In genomic region chr14:122249123-122249522, GRCm38 (mm10) we compare ENCODE assay signal across 10 mouse cellular contexts.
DNase-seq lines count a peak whose midpoint lies in the region; ATAC-seq and TF ChIP-seq lines count a peak whose summit lies in the region.
"Had no signal": no experiment of that assay in that cellular context is flagged by ENCODE, and none has a peak within 500 bp of the region (broad histone marks: within the 10 kb centered on the region; RNA-seq: fewer than 3 reads in every experiment).

No protein-coding gene starts in this region.

- no peak overlapping the region for H3K4me3 ChIP-seq in forebrain, postnatal 0 days (ENCODE audit: low read depth, low read length)
- H3K4me3 ChIP-seq in forebrain, embryonic 13.5 days: no peak overlapping the region
- no peak overlapping the region for H3K4me3 ChIP-seq in neural tube, embryonic 11.5 days (ENCODE audit: low read depth, low read length)
- no peak overlapping the region for H3K4me3 ChIP-seq in neural tube, embryonic 15.5 days (replicated peaks)
- H3K4me3 ChIP-seq: embryonic facial prominence, embryonic 12.5 days; midbrain, embryonic 13.5 days had no signal

- no peak for ATAC-seq in forebrain, postnatal 0 days
- ATAC-seq in forebrain, embryonic 13.5 days: no peak
- ATAC-seq in neural tube, embryonic 11.5 days (ENCODE audit: insufficient read depth, low FRiP score, low TSS enrichment): no peak
- no peak for ATAC-seq in neural tube, embryonic 15.5 days (ENCODE audit: low FRiP score)
- peak; percentile 57; the same call in 1 of the 2 replicates for ATAC-seq in erythroid progenitor cell, adult 5-6 weeks (replicated peaks; ENCODE audit: low FRiP score, poor library complexity, severe bottlenecking)
- ATAC-seq: midbrain, embryonic 13.5 days had no signal

- H3K4me2 ChIP-seq in forebrain, postnatal 0 days (ENCODE audit: low read depth): no peak overlapping the region
- no peak overlapping the region for H3K4me2 ChIP-seq in forebrain, embryonic 13.5 days
- H3K4me2 ChIP-seq in neural tube, embryonic 11.5 days (ENCODE audit: low read depth): no peak overlapping the region
- no peak overlapping the region for H3K4me2 ChIP-seq in neural tube, embryonic 15.5 days
- H3K4me2 ChIP-seq: embryonic facial prominence, embryonic 12.5 days; midbrain, embryonic 13.5 days had no signal

- peak; percentile 36; the same call in 1 of the 2 replicates for TF ChIP-seq CTCF in forebrain, postnatal 0 days (IDR thresholded peaks at IDR 0.05; ENCODE audit: low read depth)

- no peaks in the 10 kb centered on the region for H3K4me1 ChIP-seq in forebrain, postnatal 0 days (ENCODE audit: insufficient read depth)
- peaks cover 22% of the 10 kb centered on the region for H3K4me1 ChIP-seq in forebrain, embryonic 13.5 days
- no peaks in the 10 kb centered on the region for H3K4me1 ChIP-seq in neural tube, embryonic 11.5 days (ENCODE audit: control insufficient read depth, insufficient read depth, low read length)
- H3K4me1 ChIP-seq in neural tube, embryonic 15.5 days: no peaks in the 10 kb centered on the region
- H3K4me1 ChIP-seq: embryonic facial prominence, embryonic 12.5 days; midbrain, embryonic 13.5 days had no signal

- no peaks in the 10 kb centered on the region for H3K36me3 ChIP-seq in forebrain, postnatal 0 days (ENCODE audit: insufficient read depth)
- H3K36me3 ChIP-seq in forebrain, embryonic 13.5 days (ENCODE audit: poor library complexity, severe bottlenecking): no peaks in the 10 kb centered on the region
- H3K36me3 ChIP-seq in neural tube, embryonic 11.5 days (ENCODE audit: control insufficient read depth, insufficient read depth, low read length): no peaks in the 10 kb centered on the region
- no peaks in the 10 kb centered on the region for H3K36me3 ChIP-seq in neural tube, embryonic 15.5 days
- H3K36me3 ChIP-seq: embryonic facial prominence, embryonic 12.5 days; midbrain, embryonic 13.5 days had no signal

- DNase-seq in forebrain, postnatal 0 days: no peak
- peak; percentile 10 for DNase-seq in neural tube, embryonic 11.5 days (ENCODE audit: low spot score)
- DNase-seq in thymus, postnatal 25 days: peak; percentile 48
- DNase-seq in layer of hippocampus, adult 8-10 months (ENCODE audit: low spot score in 2 of 2): no peak
- no peak for DNase-seq in adrenal gland, adult 18-20 months (ENCODE audit: low spot score in 2 of 2)

- no peak overlapping the region for H3K27ac ChIP-seq in forebrain, postnatal 0 days (ENCODE audit: low read depth, low read length)
- no peak overlapping the region for H3K27ac ChIP-seq in forebrain, embryonic 13.5 days
- no peak overlapping the region for H3K27ac ChIP-seq in neural tube, embryonic 11.5 days (ENCODE audit: low read depth, low read length)
- no peak overlapping the region for H3K27ac ChIP-seq in neural tube, embryonic 15.5 days (replicated peaks)
- H3K27ac ChIP-seq: embryonic facial prominence, embryonic 12.5 days; midbrain, embryonic 13.5 days had no signal

- H3K27me3 ChIP-seq in forebrain, postnatal 0 days (ENCODE audit: insufficient read depth, low read length): no peaks in the 10 kb centered on the region
- peaks cover 26% of the 10 kb centered on the region for H3K27me3 ChIP-seq in forebrain, embryonic 13.5 days
- no peaks in the 10 kb centered on the region for H3K27me3 ChIP-seq in neural tube, embryonic 11.5 days (ENCODE audit: control insufficient read depth, insufficient read depth, low read length)
- no peaks in the 10 kb centered on the region; the same call in 1 of the 2 replicates for H3K27me3 ChIP-seq in neural tube, embryonic 15.5 days (replicated peaks)
- H3K27me3 ChIP-seq: embryonic facial prominence, embryonic 12.5 days had no signal

- no peak overlapping the region for H3K9ac ChIP-seq in forebrain, postnatal 0 days
- no peak overlapping the region for H3K9ac ChIP-seq in forebrain, embryonic 13.5 days
- H3K9ac ChIP-seq in neural tube, embryonic 11.5 days (ENCODE audit: low read length): no peak overlapping the region
- H3K9ac ChIP-seq in neural tube, embryonic 15.5 days (replicated peaks): no peak overlapping the region
- H3K9ac ChIP-seq: embryonic facial prominence, embryonic 12.5 days; midbrain, embryonic 13.5 days had no signal

- H3K9me3 ChIP-seq in forebrain, postnatal 0 days (ENCODE audit: low read length): no peaks in the 10 kb centered on the region
- no peaks in the 10 kb centered on the region for H3K9me3 ChIP-seq in forebrain, embryonic 13.5 days (replicated peaks)
- no peaks in the 10 kb centered on the region for H3K9me3 ChIP-seq in neural tube, embryonic 11.5 days (ENCODE audit: control insufficient read depth, low read length)
- H3K9me3 ChIP-seq in neural tube, embryonic 15.5 days (replicated peaks): no peaks in the 10 kb centered on the region
- H3K9me3 ChIP-seq: embryonic facial prominence, embryonic 12.5 days; midbrain, embryonic 13.5 days had no signal

- WGBS in forebrain, postnatal 0 days: 89% methylated on average over 3 of the region's 3 CpGs
- WGBS in forebrain, embryonic 13.5 days: 82% methylated on average over 3 of the region's 3 CpGs
- 86% methylated on average over 3 of the region's 3 CpGs for WGBS in neural tube, embryonic 11.5 days
- WGBS in neural tube, embryonic 15.5 days: 87% methylated on average over 3 of the region's 3 CpGs

Comparison
In these comparisons a context has a peak if more than half of its experiments do, and no peak if none do; other contexts are left out.
1. DNase-seq: peak in neural tube, embryonic 11.5 days (single experiment) and thymus, postnatal 25 days (single experiment); none in forebrain, postnatal 0 days (single experiment), layer of hippocampus, adult 8-10 months (0 of 2) and adrenal gland, adult 18-20 months (0 of 2).